Mouse (Mus musculus): ENCODE measurements around the gene Dlg2. TPM values are rescaled to one million over a fixed set of nuclear protein-coding genes. Genes with fewer than 3 reads are reported as not detected.

The Dlg2 gene
- polyA plus RNA-seq (2014; fragmentation: Illumina TruSeq; extraction: RNeasy Lipid Tissue Mini Kit (QIAGEN cat#74804); ENCODE audit: low read depth, low replicate concordance), result 222 TPM

GRCm38 (mm10) chr7:90476313-90477245 is at the start of gene Dlg2:
Gene Dlg2 (plus strand): TSS chr7:90476672.

GRCm38 (mm10) chr7:90442518-90443080 is 33.9 kb upstream of the Dlg2 start, which contains the start of gene Crebzf:
Gene Crebzf (plus strand): TSS chr7:90442729.

GRCm38 (mm10) chr7:90456845-90457468 is 19.5 kb upstream of the Dlg2 start, which contains the start of gene Tmem126a:
Gene Tmem126a (minus strand): TSS chr7:90457229.

GRCm38 (mm10) chr7:90475793-90476312 is 619 bp upstream of the Dlg2 start, which contains the start of gene Tmem126b:
Gene Tmem126b (minus strand): TSS chr7:90476001.

Other genes starting within 250 kb of the Dlg2 start
- not detected for gene Ccdc83, start 210.9 kb upstream of the Dlg2 start, polyA plus RNA-seq (2014; fragmentation: Illumina TruSeq; extraction: RNeasy Lipid Tissue Mini Kit (QIAGEN cat#74804); ENCODE audit: low read depth, low replicate concordance)
- 8.5 TPM for gene Sytl2, start 174.4 kb upstream of the Dlg2 start, polyA plus RNA-seq (2014; fragmentation: Illumina TruSeq; extraction: RNeasy Lipid Tissue Mini Kit (QIAGEN cat#74804); ENCODE audit: low read depth, low replicate concordance)
- 0.64 TPM for gene Ccdc89, start 50.1 kb upstream of the Dlg2 start, polyA plus RNA-seq (2014; fragmentation: Illumina TruSeq; extraction: RNeasy Lipid Tissue Mini Kit (QIAGEN cat#74804); ENCODE audit: low read depth, low replicate concordance)
- gene Crebzf, start 33.9 kb upstream of the Dlg2 start, polyA plus RNA-seq (2014; fragmentation: Illumina TruSeq; extraction: RNeasy Lipid Tissue Mini Kit (QIAGEN cat#74804); ENCODE audit: low read depth, low replicate concordance), result 158 TPM
- 198 TPM for gene Tmem126a, start 19.4 kb upstream of the Dlg2 start, polyA plus RNA-seq (2014; fragmentation: Illumina TruSeq; extraction: RNeasy Lipid Tissue Mini Kit (QIAGEN cat#74804); ENCODE audit: low read depth, low replicate concordance)
- gene Tmem126b, start 671 bp upstream of the Dlg2 start, polyA plus RNA-seq (2014; fragmentation: Illumina TruSeq; extraction: RNeasy Lipid Tissue Mini Kit (QIAGEN cat#74804); ENCODE audit: low read depth, low replicate concordance), result 71.9 TPM